Mouse (Mus musculus) liver, embryonic 12.5 days (tissue): ENCODE data around the gene Picalm. TPM values are rescaled to one million over a fixed set of nuclear protein-coding genes. Genes with fewer than 3 reads are reported as not detected.

Experiments
- ATAC-seq: fragments of 200-750 bp; cut with Nextera tagmentation; 2 replicates; pipeline ENCODE4 v1.8.0; 2017; ENCODE audit warnings: moderate number of reproducible peaks, mild to moderate bottlenecking, moderate library complexity
- H3K27ac ChIP-seq: fragments of 300-500 bp; sonication (generic); 2 replicates; pipeline ENCODE4 v1.5.1; 2016; ENCODE audit warnings: mild to moderate bottlenecking
- H3K27me3 ChIP-seq: fragments of 300-500 bp; sonication (generic); replicated peaks from 2 replicates; pipeline ENCODE4 v1.6.1; 2016; ENCODE audit warnings: mild to moderate bottlenecking, moderate library complexity
- H3K36me3 ChIP-seq: fragments of 300-500 bp; sonication (generic); 2 replicates; pipeline ENCODE4 v1.6.1; 2016; ENCODE audit warnings: mild to moderate bottlenecking, moderate library complexity
- H3K4me1 ChIP-seq: fragments of 300-500 bp; sonication (generic); 2 replicates; pipeline ENCODE4 v1.6.1; 2016
- H3K4me2 ChIP-seq: fragments of 300-500 bp; sonication (generic); 2 replicates; pipeline ENCODE4 v1.6.1; 2016; ENCODE audit warnings: mild to moderate bottlenecking, moderate library complexity
- H3K4me3 ChIP-seq: fragments of 300-500 bp; sonication (generic); 2 replicates; pipeline ENCODE4 v1.5.1; 2016; ENCODE audit warnings: mild to moderate bottlenecking, moderate library complexity
- H3K9ac ChIP-seq: fragments of 300-500 bp; sonication (generic); 2 replicates; pipeline ENCODE4 v1.6.1; 2016; ENCODE audit warnings: mild to moderate bottlenecking, moderate library complexity
- H3K9me3 ChIP-seq: fragments of 300-500 bp; sonication (generic); replicated peaks from 2 replicates; pipeline ENCODE4 v1.6.1; 2016; ENCODE audit warnings: mild to moderate bottlenecking, moderate library complexity
- WGBS: fragments of 180-500 bp; shearing (Covaris S2); methylation state at CpG from one replicate; pipeline ENCODE4 v1.1.7; 2016; ENCODE audit not compliant: insufficient replicate concordance; 5-methylcytosine and 5-hydroxymethylcytosine counted together
- polyA plus RNA-seq: library from polyadenylated mRNA; unstranded; fragments of >200 nt; fragmentation: Nextera tagmentation; extraction: Ambion mirVana; gene quantifications from 2 replicates; pipeline ENCODE4 v1.2.1, GENCODE M21; 2016

The Picalm gene
- polyA plus RNA-seq, 1 experiment from 2014 or later = 71.1 TPM

DNA sequence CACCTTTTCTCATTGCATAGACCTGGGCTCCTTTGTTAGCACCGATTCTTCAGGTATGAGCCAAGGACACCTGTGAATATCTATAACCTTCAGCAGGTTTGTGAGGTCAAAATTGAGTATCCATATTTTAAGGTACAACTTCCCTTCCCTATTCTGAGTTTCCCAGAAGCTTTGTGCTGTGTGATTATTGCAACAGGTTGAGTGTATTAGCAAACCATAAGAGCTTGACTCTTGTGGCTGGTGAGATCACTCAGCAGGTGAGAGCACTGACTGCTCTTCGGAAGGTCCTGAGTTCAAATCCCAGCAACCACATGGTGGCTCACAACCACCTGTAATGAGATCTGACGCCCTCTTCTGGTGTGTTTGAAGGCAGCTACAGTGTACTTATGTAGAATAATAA is 6.7 kb downstream of the Picalm start:
- H3K4me2 ChIP-seq = peak overlapping the region; percentile 35
- no peaks in the 10 kb centered on the region for H3K9me3 ChIP-seq
- no peaks in the 10 kb centered on the region for H3K27me3 ChIP-seq
- H3K9ac ChIP-seq = no peak overlapping the region
- peaks cover 75% of the 10 kb centered on the region for H3K4me1 ChIP-seq
- no peak for ATAC-seq
- H3K36me3 ChIP-seq = peaks cover 4% of the 10 kb centered on the region; the same call in 1 of the 2 replicates
- peak overlapping the region; percentile 14; the same call in 1 of the 2 replicates for H3K4me3 ChIP-seq
- H3K27ac ChIP-seq = peak overlapping the region; percentile 2; the same call in 1 of the 2 replicates
- WGBS = 74% methylated on average over 3 of the region's 3 CpGs

DNA sequence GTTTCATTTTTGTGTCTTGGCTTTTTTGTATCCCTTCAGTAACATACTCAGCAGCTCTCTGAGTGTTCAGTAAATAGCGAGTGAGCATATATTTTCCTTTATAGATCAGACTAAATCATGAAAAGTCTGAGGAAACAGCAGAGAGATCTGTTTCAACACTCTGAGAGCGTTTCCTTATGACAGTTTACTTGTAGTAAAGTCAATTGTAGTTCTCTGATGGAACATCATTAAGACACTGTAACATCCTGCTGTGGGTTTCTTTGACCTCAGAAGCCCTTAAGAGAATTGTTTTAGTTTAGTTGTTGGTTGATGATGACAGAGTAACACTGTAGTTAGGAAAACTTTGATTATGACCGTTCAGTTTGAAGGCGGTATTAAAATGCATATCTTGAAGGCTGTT is 8.3 kb downstream of the Picalm start:
- H3K9me3 ChIP-seq = no peaks in the 10 kb centered on the region
- peak overlapping the region; percentile 24 for H3K4me3 ChIP-seq
- peak overlapping the region; percentile 44 for H3K4me2 ChIP-seq
- peaks cover 85% of the 10 kb centered on the region for H3K4me1 ChIP-seq
- ATAC-seq = no peak
- H3K9ac ChIP-seq = peak overlapping the region; percentile 45; the same call in 1 of the 2 replicates
- whole genome bisulfite sequencing = 67% methylated on average over 4 of the region's 4 CpGs
- peaks cover 4% of the 10 kb centered on the region; the same call in 1 of the 2 replicates for H3K36me3 ChIP-seq
- no peaks in the 10 kb centered on the region for H3K27me3 ChIP-seq
- H3K27ac ChIP-seq = peak overlapping the region; percentile 58

DNA sequence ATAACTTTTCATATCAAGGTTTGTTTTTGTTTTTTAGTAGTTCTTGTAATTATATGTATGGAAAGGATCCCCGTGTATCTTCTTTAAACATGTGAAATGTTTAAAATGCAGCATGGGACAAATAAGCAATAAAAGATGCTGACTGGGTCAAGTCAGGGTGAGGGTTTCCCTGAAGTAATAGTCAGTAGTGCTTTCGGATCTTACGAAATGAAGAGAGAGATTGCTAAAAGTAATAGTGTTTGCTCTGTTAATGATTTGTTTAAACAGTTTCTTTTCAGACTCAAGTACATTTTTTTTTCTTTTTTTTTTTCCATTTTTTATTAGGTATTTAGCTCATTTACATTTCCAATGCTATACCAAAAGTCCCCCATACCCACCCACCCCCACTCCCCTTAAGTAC is 10.3 kb downstream of the Picalm start:
- no peak for ATAC-seq
- Histone ChIP-seq H3K27me3 (no peaks in the 10 kb centered on the region), H3K9me3 (no peaks in the 10 kb centered on the region), H3K4me1 (peaks cover 84% of the 10 kb centered on the region), H3K36me3 (peaks cover 4% of the 10 kb centered on the region; the same call in 1 of the 2 replicates), H3K27ac (peak overlapping the region; percentile 72; the same call in 1 of the 2 replicates), H3K4me2 (peak overlapping the region; percentile 43), H3K9ac (0 out of 2 replicates have a peak overlapping the region, but pooled peaks have one; percentile 7), H3K4me3 (no peak overlapping the region)
- WGBS = 79% methylated on average over 3 of the region's 3 CpGs

DNA sequence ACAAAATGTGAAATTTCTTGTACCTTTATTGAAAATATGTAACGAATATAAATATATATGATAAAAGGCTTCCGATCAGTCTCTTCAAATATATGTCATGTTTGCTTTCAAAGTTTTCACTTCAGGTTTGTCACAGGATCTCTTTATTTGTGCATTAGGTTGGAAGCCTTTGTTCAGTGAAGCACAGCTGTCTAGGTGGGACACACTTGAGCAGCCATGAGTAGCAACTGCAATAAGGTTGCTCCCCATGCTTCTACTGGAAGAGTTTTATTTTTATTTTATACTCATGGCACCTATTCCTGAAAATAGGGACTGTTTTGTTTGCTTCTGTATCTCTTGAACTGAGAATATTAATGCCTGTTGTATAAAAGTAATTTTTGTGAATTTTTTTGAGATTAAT is 14.3 kb downstream of the Picalm start:
- Histone ChIP-seq H3K9ac (peak overlapping the region; percentile 75), H3K4me3 (peak overlapping the region; percentile 33), H3K4me1 (peaks cover 85% of the 10 kb centered on the region), H3K27me3 (no peaks in the 10 kb centered on the region), H3K9me3 (no peaks in the 10 kb centered on the region), H3K27ac (peak overlapping the region; percentile 90), H3K36me3 (peaks cover 4% of the 10 kb centered on the region), H3K4me2 (peak overlapping the region; percentile 66)
- WGBS = 64% methylated on average over 2 of the region's 2 CpGs
- no peak for ATAC-seq

DNA sequence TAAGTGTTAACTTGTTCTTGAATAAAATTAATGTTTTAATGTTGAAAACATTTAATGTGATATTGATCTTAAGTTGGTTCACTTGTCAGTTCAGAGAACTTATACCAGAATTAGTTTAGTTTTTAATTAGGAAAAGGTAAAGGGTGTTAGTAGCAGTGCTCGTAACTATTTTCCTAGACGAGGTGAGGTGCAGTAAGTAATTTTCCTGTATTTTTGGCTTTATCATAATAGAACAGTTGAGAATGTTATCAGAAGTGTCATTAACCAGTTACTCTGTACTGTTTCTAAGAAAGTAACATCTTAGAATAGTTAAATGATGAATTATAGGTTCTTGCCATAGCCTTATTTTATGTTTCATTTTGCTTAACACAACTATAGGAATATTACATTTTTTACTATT is 15.0 kb downstream of the Picalm start:
- Histone ChIP-seq H3K9ac (peak overlapping the region; percentile 75), H3K9me3 (no peaks in the 10 kb centered on the region), H3K4me3 (peak overlapping the region; percentile 33), H3K27ac (peak overlapping the region; percentile 97), H3K36me3 (peaks cover 6% of the 10 kb centered on the region), H3K4me1 (peaks cover 84% of the 10 kb centered on the region), H3K27me3 (no peaks in the 10 kb centered on the region), H3K4me2 (peak overlapping the region; percentile 66)
- ATAC-seq = peak; percentile 29; the same call in 1 of the 2 replicates
- whole genome bisulfite sequencing = 13% methylated on average over 2 of the region's 2 CpGs

DNA sequence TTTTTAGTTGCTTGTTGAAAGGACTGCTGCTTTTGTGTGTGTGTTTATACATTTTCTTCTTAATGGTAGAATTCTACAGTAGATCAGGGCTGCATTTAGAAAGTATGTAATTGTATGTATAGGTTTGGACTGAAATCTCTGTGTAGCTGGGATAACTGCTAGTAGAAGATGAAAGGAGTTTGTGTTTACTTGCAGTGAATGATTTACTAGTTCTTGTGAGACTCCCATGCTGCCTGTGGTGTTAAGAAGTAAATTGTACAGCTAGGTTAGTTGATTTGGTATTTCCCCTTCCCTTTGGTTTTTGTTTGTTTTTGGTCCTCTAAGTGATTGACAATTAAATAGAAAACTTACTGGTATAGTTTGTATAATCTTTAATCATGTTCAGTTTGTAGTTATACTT is 15.4 kb downstream of the Picalm start:
- Histone ChIP-seq H3K9ac (peak overlapping the region; percentile 75), H3K27me3 (no peaks in the 10 kb centered on the region), H3K4me3 (peak overlapping the region; percentile 42), H3K4me2 (peak overlapping the region; percentile 66), H3K36me3 (peaks cover 6% of the 10 kb centered on the region), H3K27ac (peak overlapping the region; percentile 97), H3K4me1 (peaks cover 83% of the 10 kb centered on the region), H3K9me3 (no peaks in the 10 kb centered on the region)
- ATAC-seq = no peak

DNA sequence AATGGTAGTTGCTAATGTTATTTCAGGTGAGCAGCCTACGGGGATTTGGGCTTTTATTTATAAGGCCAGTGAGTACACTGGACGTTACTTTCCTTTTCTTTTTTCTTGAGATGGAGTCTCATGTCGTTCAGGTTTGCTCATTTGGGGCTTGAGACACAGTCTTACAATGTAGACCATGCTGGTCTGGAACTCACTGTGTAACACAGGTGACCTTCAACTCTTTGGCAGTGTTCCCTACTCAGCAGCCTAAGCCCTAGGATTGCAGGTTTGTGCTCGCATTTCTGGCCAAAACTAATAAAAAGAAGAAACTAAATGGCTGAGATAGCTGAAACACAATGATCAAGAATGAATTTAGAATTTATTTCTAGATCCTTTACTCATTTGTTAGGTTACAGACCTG is 15.9 kb downstream of the Picalm start:
- Histone ChIP-seq H3K4me3 (peak overlapping the region; percentile 42), H3K4me1 (peaks cover 81% of the 10 kb centered on the region), H3K9me3 (no peaks in the 10 kb centered on the region), H3K27ac (peak overlapping the region; percentile 97), H3K9ac (peak overlapping the region; percentile 75), H3K36me3 (peaks cover 8% of the 10 kb centered on the region), H3K4me2 (peak overlapping the region; percentile 66), H3K27me3 (no peaks in the 10 kb centered on the region)
- ATAC-seq = peak; percentile 64
- 21% methylated on average over 4 of the region's 4 CpGs for WGBS

DNA sequence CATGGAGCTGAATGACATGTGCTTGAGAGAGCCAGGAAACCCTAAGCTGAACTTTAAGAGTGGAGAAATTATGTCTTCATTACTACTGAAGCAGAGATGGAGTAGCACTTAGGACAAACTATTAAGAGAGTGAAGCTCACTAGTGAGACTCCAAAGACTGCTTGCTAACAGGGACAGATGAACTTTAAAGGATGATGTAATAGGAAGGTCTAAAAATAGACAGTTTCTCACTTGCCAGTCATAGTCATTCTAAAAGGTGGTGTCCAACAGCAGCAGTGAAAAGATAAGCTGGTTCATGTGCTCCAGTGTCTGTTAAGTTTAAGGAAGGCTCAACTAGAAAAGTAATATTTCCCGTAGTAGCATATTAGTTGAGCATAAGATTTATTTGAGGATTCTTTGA is 16.3 kb downstream of the Picalm start:
- peak overlapping the region; percentile 97 for H3K27ac ChIP-seq
- H3K27me3 ChIP-seq = no peaks in the 10 kb centered on the region
- peak overlapping the region; percentile 75 for H3K9ac ChIP-seq
- 7% methylated on average over 1 of the region's 1 CpGs for WGBS
- H3K4me1 ChIP-seq = peaks cover 81% of the 10 kb centered on the region
- H3K4me2 ChIP-seq = peak overlapping the region; percentile 66
- no peaks in the 10 kb centered on the region for H3K9me3 ChIP-seq
- peak; percentile 90 for ATAC-seq
- peak overlapping the region; percentile 42 for H3K4me3 ChIP-seq
- peaks cover 12% of the 10 kb centered on the region for H3K36me3 ChIP-seq

DNA sequence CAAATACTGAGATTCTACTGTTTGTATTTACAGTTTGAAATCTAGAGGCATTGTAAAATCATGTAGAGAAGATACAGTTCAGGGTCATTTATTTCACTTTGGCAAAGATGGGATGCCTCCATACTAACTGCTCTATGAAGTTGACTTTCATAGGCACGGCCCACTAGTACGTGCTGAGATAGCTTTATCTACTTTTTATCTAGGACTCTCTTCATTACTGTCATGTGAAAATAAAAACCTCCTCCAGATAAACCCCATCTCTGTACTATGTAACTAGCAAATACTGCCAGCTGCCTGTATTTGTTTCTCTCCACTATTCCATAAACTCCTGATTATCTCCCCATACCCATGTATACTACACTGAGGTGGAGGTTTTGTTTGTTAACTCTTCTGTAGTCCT is 18.0 kb downstream of the Picalm start:
- Histone ChIP-seq H3K27ac (peak overlapping the region; percentile 88), H3K9me3 (no peaks in the 10 kb centered on the region), H3K36me3 (peaks cover 27% of the 10 kb centered on the region), H3K27me3 (no peaks in the 10 kb centered on the region), H3K9ac (peak overlapping the region; percentile 78), H3K4me2 (peak overlapping the region; percentile 66), H3K4me3 (peak overlapping the region; percentile 31), H3K4me1 (peaks cover 80% of the 10 kb centered on the region)
- ATAC-seq = peak; percentile 42
- 19% methylated on average over 2 of the region's 2 CpGs for WGBS

DNA sequence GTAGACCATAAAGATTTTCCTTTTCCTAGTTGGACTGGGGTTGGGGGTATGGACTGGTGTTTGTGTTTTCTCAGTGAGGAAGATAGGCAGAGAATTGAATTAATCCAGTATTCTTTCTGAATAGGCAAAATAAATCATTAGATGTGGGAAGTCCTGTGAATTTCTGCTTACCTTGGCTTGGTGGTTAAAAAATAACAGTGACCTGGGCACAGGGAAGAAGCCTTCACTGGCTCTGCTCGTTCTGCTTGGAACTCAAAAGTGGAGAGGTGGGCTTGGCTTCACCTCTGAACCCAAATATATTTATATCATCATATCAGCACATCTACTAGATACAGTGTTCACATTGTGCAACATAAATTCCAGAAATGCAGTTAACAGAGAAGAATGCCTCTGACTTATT is 18.5 kb downstream of the Picalm start:
- 0 out of 2 replicates have a peak overlapping the region, but pooled peaks have one; percentile 31 for H3K4me3 ChIP-seq
- peak overlapping the region; percentile 78; the same call in 1 of the 2 replicates for H3K9ac ChIP-seq
- no peaks in the 10 kb centered on the region for H3K27me3 ChIP-seq
- peak overlapping the region; percentile 66 for H3K4me2 ChIP-seq
- peak overlapping the region; percentile 88 for H3K27ac ChIP-seq
- H3K36me3 ChIP-seq = peaks cover 30% of the 10 kb centered on the region
- H3K4me1 ChIP-seq = peaks cover 76% of the 10 kb centered on the region
- ATAC-seq = no peak
- WGBS = 50% methylated on average over 1 of the region's 1 CpGs
- H3K9me3 ChIP-seq = no peaks in the 10 kb centered on the region

DNA sequence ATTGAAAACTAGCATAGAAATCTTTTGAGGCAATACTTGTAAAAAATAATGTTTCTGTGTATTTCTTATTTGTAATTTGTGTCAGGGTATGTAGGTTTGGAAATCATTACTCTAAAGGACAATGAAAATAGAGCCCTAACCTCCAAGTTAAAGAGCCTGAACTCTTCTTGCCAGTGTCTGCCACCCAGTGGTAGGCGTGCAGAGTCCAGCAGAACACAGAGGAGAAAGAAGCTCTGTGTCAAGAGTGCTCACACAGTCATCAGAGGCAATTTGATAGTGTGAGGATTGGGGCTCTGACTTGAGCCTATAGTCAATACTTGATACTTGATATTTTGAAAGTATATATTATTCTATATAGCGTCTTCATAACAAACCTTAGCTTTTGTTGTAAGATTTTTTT is 20.3 kb downstream of the Picalm start:
- Histone ChIP-seq H3K4me2 (no peak overlapping the region), H3K36me3 (peaks cover 38% of the 10 kb centered on the region), H3K27me3 (no peaks in the 10 kb centered on the region), H3K9ac (no peak overlapping the region), H3K4me3 (no peak overlapping the region), H3K4me1 (peaks cover 61% of the 10 kb centered on the region), H3K27ac (no peak overlapping the region), H3K9me3 (no peaks in the 10 kb centered on the region)
- WGBS = 49% methylated on average over 2 of the region's 2 CpGs
- peak; percentile 36; the same call in 1 of the 2 replicates for ATAC-seq

DNA sequence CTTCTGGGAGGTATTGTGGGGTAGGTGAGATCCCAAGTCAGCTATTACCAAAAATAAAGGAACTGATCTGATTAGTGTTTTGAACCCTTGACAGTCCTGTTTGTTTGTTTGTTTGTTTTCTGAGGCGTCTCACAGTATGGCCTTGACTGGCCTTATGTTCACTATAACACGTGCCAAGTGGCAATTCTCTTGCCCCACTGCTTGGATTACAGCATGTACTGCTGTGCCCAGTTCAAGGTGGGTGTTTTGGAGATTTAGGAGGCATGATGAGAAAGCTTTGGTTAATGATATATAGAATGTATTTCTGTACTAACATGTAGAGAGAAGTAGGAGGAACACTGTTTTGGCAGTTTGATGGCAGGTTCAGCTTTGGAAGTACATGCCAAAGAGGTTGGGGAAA is 28.0 kb downstream of the Picalm start:
- 90% methylated on average over 2 of the region's 2 CpGs for WGBS
- Histone ChIP-seq H3K36me3 (peaks cover 80% of the 10 kb centered on the region), H3K9ac (no peak overlapping the region), H3K4me1 (peaks cover 20% of the 10 kb centered on the region), H3K9me3 (no peaks in the 10 kb centered on the region), H3K27ac (0 out of 2 replicates have a peak overlapping the region, but pooled peaks have one; percentile 20), H3K27me3 (no peaks in the 10 kb centered on the region), H3K4me2 (no peak overlapping the region), H3K4me3 (no peak overlapping the region)
- ATAC-seq = no peak

DNA sequence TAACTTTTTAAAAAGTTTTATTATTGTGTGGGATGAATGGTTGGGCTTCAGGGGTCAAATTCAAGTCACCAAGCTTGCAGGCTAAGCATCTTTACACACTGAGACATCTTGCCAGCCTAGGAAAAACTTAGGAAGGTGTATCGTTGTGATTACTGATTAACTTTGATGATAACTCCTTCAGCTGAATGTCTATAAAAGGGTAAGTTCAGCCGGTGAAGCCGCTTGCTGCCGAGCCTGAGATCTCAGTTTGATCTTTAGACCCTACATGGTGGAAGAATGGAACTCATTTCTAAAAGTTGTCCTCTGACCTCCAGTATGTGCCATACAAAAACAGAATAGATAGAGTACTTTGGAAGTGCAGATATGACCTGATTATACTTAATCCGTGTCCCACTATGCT is 30.6 kb downstream of the Picalm start:
- Histone ChIP-seq H3K4me1 (peaks cover 34% of the 10 kb centered on the region), H3K4me3 (no peak overlapping the region), H3K27ac (no peak overlapping the region), H3K36me3 (peaks cover 86% of the 10 kb centered on the region), H3K9me3 (no peaks in the 10 kb centered on the region), H3K9ac (no peak overlapping the region), H3K27me3 (no peaks in the 10 kb centered on the region), H3K4me2 (no peak overlapping the region)
- 87% methylated on average over 5 of the region's 5 CpGs for WGBS
- no peak for ATAC-seq
